Mouse (Mus musculus): Measurements from ENCODE around the gene Bsx.

The Bsx gene

DNA sequence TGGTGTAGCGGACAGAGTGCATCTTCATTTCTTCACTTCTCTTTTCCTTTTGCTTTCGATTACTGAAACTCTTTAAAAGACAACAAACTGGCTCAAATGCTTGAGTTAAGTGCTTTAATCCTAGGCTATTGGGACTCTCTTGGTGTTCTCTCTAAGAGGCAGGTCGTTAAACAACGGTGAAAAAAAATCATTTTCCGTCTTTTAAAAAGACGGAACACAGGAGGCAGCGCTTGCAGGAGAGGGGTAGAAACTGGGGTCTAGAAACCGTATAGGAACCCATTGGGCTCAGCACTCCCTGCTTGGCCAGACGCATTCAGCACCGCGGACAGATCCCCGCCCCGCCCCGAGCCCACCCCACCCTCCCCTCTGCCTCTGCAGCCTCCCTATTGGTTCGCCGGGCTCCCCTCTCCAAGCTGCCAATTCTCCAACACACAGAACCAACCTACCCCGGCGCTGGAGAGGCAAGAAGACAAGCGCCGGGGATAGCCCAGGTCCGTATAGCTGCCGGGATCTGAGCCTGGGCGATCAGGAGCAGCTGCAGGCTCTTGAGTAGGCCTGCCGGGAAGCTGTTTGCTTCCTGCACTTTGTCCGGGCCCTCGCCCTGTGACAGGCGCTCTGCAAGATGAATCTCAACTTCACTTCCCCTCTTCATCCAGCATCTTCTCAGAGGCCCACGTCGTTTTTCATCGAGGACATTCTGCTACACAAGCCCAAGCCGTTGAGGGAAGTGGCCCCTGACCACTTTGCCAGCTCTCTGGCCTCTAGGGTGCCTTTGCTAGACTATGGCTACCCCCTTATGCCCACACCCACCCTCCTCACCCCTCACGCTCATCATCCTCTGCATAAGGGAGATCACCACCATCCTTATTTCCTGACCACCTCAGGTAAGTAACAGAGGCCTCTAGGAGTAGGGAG, at the start of gene Bsx:
TSS of gene Bsx (plus strand) at position 572 of the 915 bp plus-strand sequence.
- DNase-seq (ENCODE audit: low spot score in 2 of 2) = peak; percentile 21 to 73

DNA sequence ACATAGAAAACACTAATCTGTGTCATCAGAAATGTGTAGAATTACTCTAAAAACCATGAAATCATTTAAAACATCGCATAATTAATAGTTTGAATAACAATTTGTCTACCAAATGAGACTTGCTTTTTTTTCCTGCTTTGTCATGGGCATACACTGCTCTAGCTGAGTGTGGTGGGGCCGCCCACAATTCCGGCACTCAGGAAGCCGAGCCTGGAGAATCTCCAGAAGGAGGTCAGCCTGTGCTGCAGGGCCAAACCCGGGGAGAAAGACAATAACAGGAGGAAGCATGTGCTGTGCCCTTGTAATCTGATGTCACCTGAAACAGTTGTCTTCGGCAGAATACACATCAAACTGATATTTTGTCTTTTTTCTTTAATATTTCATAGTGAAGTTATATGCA, 48.3 kb upstream of the Bsx start:
- no peak for DNase-seq (ENCODE audit: low spot score in 2 of 2)

DNA sequence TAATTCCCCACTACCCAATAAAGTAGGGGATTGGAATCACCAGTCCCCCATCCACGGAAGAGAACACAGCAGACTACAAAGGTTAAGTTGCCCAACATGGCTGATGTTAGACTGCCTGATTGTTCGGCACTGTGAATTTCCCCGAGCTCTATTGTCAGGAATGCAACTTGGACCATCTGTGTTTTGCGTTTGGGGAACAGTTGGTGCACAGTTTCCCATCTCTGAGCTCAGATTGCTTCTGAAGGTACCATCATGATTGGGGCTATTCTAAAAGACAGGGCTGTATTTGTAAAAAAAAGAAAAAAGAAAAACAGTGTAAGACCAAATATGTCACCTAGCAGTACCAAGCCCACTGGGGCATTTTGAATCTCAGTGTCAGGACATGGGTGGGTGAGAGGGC, 46.6 kb upstream of the Bsx start:
- DNase-seq (ENCODE audit: low spot score in 2 of 2) = no peak

DNA sequence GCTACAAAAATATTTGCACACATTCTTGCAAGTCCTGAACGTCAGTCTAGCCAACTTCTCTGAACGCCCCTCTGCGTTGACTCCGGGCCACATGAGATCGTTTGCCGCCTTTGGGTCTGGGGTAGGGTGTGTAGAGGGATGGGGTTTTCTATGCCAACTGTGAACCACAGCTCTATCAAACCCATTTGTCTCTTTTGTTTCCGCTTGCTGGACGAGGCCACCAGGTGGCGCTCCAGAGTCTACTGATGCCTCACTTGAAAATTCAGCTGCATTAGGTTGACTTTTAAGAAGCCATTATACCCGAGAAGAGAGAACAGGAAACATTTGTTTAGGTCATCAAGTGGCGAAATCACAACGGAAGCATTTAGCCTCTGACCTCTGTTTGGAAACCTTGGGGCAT, 39.4 kb upstream of the Bsx start:
- peak; percentile 65 to 91 for DNase-seq (ENCODE audit: low spot score in 2 of 2)

DNA sequence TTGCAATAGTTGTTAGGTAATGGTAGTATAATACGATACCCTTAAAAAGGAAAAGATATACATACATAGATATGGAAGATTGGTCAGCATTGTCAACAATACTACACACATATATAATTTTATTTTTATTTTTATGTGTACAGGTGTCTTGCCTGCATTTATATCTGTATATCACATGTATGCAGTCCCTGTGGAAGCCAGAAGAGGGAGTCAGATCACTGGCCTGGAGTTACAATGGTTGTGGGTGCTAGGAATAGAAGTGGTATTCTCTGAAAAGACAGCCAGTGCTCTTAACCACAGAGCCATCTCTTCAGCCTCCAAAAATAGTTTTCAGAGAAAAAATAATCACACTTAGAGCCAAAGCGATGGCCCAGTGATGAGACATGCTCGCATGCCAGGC, 37.2 kb upstream of the Bsx start:
- DNase-seq (ENCODE audit: low spot score in 2 of 2) = no peak

DNA sequence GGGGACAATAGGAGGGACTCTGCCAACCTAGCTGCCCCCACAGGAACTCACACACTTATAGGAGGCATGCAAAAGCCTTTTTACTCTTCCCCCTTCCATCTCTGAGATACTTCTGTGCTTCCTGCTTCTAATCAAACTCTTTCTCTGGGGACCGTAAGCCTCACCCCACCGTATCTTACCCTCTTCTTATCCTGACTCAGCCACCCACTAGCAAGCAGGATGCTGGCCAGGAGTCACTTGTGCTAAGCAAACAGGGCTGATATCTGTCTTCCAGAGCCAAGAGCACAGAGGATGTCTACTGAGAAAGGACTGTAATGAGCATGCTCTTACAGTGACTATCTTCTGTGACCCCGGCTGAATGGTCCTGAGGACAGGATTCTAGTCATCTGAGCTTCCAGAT, 34.3 kb upstream of the Bsx start:
- no peak for DNase-seq (ENCODE audit: low spot score in 2 of 2)

DNA sequence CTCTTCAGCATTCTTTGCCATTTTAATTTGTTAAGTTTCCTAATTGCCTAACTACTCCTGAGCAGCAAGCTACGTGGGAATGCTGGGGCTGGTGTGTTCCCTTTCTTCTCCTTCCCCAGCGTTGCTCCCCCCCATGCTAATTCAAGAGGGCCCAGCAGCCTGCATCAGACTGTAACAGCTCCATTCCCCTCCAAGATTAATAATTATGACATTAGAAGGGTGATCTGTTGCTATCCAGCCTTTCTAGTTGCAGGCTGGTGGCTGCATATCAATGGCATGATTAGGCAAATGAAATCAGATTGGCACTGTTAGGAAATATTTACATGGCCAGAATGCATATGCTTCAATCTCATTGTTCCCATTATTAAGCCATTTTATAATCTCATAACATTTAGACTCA, 22.4 kb upstream of the Bsx start:
- no peak for DNase-seq (ENCODE audit: low spot score in 2 of 2)

DNA sequence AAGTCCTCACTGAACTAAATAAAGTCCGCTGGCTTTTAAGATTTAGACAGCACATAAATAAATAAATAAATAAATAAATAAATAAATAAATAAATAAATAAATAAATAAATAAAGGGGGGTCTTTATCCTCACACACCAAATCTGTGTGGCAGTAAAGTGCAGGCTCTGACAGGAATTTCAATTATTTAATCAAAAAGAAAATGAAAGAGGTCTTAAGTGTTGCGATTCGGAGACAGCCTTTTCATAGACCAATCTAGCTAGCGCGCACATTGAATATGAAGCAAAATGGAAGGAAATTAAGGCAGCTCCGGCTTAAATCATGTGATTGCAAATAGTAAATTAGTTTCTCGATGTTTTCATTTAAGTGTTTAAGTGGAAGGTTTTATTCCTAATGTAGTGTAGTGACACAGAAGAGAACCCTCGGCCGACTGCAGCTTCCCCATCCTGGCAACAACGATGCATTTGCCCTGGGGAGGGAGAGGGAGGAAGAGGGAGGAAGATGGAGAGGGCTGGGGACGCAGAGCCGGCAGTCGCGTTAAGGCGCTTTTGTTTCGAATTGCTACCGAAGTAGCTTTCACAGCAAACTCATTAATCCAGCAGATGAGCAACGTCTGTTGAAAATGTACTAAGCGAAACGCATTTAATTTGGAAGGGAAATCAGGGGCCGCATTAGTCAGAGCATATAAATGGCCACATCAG, 15.3 kb upstream of the Bsx start:
- no peak for DNase-seq (ENCODE audit: low spot score in 2 of 2)

DNA sequence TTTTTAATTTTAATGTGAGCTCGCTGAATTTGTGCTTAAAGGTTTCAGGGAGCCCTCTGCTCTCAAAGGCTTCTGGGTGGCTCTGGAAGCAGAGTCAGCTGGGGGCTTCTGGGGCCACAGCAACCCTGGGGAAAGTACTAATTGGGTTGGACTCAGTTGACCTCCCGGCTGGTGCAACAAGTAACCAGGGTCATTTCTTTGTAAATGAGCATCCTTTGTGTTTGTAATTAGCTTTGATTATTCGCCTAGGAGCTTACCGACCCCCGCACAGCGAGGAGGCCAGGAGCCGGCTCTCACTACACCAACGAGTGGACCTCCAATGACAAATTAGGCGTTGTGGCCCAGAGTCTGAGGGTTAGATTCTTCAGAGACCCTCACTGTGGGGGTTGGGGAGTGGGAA, 14.7 kb upstream of the Bsx start:
- DNase-seq (ENCODE audit: low spot score in 2 of 2) = no peak

DNA sequence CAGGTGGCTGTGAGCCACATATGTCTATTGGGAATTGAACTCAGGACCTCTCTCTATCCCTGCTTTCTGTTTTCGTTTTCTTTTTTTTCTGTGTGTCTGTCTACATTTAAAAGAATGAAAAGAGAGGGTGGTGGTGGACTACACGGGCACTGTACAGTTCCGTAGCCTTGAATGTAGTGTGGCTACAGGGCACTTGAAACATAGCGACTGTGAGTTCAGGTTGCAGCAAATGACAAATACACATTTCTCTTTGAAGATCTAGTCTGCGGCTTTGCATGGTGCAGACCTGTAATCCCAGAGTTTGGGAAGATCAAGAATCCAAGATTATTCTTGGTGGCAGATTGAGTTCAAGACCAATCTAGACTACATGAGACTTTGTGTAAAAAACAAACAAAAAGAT, 3.6 kb upstream of the Bsx start:
- no peak for DNase-seq (ENCODE audit: low spot score in 2 of 2)

DNA sequence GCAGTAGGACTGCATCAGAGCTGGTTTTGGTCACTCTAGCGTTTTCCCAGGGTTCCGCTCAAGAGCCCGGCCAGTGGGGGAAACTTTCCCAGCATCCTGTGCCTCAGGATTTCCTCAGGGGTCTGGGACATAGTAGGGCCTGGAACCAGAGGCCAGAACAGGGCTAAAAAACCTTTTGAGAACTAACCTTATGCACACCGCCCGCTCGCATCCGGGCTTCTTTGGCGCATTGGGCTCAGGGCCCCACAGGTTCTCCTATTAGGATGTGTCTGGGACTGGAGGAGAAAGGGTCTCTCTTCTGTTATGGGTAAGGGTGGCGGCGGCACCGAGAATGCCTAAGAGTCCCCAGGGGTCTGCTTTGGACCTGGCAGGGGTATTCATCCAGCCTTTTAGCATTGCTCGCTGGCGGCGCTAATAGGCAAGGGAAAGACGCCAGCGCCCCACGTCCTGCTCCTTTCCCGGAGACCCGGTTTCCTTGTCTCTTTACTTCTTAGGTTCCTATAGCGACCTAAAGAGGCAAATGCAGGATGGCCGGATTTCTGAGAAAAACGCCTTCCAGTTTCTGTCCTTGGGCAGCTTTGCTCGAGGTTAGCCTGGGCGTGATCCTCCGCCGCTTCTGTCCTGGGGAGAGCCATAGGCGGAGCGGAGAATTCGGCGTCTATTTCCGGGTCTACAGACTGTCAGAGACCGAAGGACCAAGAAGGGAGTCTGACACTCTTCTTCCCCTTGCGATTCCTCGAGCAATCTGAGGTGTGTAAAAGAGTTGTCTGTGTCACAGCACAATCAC, 2.4 kb upstream of the Bsx start:
- DNase-seq (ENCODE audit: low spot score in 2 of 2) = no peak

DNA sequence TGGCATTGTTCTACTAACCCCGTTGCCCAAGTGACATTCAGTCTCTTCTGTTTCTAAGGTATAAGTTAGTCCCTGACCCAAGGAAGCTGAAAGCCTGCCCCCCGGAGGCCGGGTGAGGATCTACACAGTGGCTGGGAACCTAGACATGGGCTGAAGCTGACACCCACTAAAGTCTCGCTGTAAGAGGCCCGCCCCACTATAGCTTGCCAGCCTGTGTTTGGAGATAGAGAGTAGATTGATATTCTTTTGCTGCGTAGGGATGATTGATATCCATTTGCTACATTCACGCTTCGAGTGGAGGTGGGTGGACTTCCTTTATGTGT, 1.8 kb upstream of the Bsx start:
- DNase-seq (ENCODE audit: low spot score in 2 of 2) = no peak

DNA sequence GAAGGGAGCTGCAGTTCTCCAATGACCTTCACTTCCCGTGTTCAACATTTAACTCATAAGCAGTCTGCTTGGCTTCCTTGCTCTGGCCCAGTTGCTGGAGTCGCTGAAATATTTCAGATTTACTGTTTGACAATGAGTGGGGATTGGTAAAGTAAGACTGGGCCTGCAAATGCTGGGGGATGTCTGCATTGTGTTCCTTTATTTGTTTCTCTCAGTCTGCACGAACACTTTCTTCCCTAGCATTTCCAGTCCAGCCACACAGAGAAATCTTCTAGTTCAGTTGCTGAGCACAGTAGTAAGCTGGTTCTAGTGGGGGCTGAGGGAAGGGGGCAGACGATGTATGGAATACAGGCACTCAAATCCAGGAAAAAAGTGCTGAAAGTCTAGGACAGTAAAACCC, 1.0 kb downstream of the Bsx start:
- DNase-seq (ENCODE audit: low spot score in 2 of 2) = no peak

DNA sequence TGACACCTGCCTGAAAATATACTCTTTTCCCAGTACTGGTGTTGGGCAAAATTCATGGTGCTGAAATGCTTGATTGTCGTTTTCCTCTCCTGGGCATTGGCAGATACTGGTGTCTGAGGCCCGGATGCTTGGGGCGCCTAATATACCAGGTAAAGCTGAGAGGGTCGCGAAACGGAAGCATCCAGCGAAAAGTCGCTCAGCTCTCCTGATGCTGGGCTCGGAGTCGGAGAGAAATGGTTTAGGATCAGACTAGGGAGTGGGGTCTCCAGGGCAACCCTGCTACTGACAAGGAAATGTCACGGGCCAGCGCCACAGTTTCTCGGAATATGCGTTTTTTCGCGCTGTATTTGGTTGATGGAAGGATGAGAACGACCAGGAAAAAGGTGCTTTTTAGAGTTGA, 1.5 kb downstream of the Bsx start:
- DNase-seq (ENCODE audit: low spot score in 2 of 2) = no peak

DNA sequence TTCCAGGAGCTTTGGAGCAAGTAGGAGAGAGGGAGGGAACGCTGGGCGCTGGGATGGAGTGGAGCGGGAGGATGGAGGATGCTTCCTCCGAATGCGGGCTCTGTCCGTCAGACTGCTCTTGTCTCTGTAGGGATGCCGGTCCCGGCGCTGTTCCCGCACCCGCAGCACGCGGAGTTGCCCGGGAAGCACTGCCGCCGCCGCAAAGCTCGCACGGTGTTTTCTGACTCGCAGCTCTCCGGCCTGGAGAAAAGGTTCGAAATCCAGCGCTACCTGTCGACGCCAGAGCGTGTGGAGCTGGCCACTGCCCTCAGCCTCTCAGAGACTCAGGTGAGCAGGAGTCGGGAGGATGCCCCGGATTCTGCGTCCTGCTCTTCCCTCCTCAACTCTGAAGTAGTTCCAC, 2.2 kb downstream of the Bsx start:
- no peak for DNase-seq (ENCODE audit: low spot score in 2 of 2)

DNA sequence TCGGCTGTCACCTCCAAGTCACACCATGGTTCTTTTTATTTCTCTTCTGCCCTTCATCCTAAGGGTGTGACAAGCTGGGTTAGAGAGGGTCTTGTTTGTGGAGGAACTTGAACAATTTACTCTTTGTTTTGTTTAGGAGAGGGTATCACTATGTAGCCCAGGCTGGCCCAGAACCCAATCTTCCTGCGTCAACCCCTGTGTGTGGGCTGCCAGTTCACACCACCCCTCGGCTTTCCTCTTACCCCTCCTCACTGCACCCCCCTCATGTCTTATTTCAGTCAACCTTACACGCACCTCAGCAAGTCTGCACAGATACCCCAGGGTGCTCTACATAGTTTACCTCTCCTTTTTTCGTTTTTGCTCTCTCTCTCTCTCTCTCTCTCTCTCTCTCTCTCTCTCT, 2.8 kb downstream of the Bsx start:
- DNase-seq (ENCODE audit: low spot score in 2 of 2) = no peak

DNA sequence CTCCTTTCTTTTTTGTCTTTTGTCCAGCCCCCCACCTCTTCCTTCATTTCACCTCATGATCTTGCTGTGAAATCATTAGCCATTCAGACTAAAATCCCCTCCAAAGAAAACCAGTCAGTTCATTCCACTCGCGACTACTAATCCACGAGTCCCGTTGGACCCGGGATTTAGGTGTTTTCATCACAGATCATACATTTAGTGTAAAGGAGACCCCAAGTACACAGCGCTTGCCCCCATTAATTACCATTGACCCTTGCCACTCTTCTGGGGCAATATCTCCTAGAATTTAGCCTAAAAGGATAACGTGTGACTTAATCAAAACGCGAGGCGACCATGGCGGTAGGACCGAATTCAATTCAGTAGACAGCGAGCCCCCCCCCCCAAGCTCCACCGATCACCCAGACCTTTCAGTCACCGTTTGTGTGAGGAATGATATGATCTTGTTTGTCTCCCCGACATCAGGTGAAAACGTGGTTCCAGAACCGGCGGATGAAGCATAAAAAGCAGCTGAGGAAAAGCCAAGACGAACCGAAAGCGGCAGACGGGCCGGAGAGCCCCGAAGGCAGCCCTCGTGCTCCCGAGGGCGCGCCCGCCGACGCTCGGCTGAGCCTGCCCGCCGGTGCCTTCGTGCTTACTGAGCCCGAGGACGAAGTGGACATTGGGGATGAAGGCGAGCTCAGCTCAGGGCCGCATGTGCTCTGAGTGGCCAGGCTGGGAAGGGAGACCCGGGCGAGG, 3.4 kb downstream of the Bsx start:
- DNase-seq (ENCODE audit: low spot score in 2 of 2) = no peak

DNA sequence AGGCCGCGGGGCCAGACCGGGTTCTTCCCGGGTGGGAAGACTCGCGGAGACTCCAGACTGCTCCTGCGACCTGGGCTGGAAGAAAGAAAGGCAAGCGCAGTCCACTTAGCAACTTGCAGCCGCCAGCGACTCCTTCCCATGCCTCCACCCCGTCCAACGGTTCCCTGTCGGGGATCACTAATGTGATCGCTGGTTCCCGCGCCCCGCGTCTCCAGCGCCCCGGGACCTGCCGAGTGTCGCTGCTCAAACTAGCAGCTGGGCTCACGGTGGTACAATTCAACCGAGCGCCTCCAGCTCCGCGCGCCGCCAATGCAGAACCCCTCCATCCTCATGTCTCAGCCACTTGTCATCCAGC, 3.9 kb downstream of the Bsx start:
- DNase-seq (ENCODE audit: low spot score in 2 of 2) = no peak

DNA sequence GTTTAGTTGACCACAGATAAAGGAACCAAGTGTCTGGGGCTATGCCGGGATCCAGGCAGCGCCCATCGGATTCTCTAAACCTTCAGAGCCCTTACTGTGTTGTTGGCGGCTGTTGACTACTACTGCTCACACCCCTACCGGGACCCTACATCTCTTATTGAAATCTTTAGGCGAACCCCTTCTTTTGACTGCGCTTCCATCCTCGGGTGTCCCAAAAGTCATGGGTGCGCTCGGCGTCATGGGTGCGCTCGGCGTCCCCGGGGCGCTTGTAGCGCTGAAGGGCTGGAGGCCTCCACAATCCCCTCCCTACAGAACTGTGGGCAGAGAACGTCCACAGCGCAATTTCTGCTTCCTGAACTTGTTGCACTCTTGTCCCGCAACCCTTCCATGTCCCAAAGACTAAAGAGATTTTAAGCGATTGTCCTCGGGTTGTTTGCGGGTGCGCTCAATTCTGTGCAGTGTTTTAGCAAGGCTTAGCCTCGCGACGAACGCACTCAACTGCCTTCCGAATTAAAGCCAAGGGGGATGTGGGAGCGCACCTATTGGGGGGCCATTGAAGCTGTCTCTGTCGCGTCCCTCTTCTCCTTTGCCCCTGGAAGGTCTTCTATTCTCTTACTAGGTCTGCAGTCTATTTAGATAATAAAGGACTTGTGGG, 4.5 kb downstream of the Bsx start:
- no peak for DNase-seq (ENCODE audit: low spot score in 2 of 2)

DNA sequence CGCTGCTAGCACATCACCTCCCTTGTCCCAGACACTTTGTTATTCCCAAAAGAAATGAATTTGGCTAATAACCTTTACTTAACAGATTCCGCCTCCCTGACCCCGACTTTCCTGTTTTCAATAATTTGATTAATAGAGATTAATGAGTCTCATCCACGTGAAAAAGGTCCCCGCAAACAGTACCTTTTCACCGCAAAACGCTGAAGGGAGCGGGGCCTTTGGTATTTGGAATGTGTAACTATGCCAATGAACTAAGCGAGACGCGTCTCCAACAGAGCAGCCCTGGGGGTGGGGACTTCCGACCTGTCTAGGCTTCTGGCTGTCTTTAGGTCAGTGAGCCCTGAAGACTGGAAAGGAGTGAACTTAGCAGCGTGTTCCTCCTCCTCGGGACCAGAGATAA, 5.1 kb downstream of the Bsx start:
- no peak for DNase-seq (ENCODE audit: low spot score in 2 of 2)

DNA sequence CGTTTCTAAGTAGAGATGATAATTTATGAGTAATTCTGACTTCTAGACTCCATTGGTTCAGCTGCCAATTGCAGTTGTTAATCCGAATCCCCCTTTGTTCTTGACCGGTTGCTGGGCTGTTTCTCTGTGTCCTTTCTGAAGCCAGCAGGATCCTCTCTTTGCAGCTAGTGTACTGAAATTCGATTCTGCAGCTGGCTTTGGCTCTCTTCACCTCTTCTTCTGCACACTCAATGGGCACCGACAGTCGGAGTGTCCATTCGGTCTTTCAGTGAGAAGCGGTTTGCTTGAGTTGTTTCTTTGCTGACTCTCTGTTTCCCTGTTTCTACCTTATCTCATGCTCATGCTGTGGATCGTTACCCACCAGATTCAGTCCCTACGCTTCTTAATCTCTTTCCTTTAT, 11.7 kb downstream of the Bsx start:
- no peak for DNase-seq (ENCODE audit: low spot score in 2 of 2)

DNA sequence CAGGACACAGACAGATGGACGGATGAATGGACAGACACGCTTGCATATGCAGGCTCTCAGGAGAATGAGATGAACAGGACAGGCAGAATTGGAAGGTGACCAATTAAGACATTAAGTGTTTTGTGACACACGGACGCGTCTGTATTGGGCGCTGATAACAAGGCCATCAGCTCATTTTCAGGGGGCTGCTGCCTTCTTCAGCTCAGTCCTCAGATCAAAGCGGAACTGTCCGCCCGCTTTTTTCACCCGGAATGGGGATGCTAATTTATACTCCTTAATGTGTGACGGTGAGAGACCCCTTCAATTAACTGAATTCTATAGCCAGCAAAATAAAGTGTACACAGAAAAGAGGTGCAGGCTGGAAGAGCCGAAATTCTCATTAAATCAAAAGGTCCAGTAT, 15.5 kb downstream of the Bsx start:
- no peak for DNase-seq (ENCODE audit: low spot score in 2 of 2)

All from spleen, postnatal 4 days (tissue).